Mouse (Mus musculus) olfactory bulb, adult 2 months (tissue): ENCODE results near the gene Jade3. TPM values are rescaled to one million over a fixed set of nuclear protein-coding genes. Genes with fewer than 3 reads are reported as not detected.

Source experiments
- H3K27ac ChIP-seq: fragments of 200-500 bp; 2 replicates; pipeline ENCODE4 v1.5.1; 2012; ENCODE audit warnings: low read depth, low read length; ENCODE audit not compliant: insufficient read depth
- H3K4me1 ChIP-seq: fragments of 200-500 bp; 2 replicates; pipeline ENCODE4 v1.6.1; 2012; ENCODE audit warnings: low read length; ENCODE audit not compliant: control insufficient read depth, insufficient read depth
- H3K4me3 ChIP-seq: fragments of 200-500 bp; 2 replicates; pipeline ENCODE4 v1.5.1; 2012; ENCODE audit warnings: mild to moderate bottlenecking, low read depth, low read length, moderate library complexity; ENCODE audit not compliant: insufficient read depth
- CTCF ChIP-seq: fragments of 200-500 bp; IDR thresholded peaks from 2 replicates; pipeline ENCODE4 v1.5.1; 2012; ENCODE audit warnings: low read depth, mild to moderate bottlenecking, low read length, moderate library complexity; ENCODE audit not compliant: insufficient read depth
- POLR2A ChIP-seq: fragments of 200-500 bp; IDR thresholded peaks from 2 replicates; pipeline ENCODE4 v1.6.1; 2012; ENCODE audit warnings: mild to moderate bottlenecking, low read depth, low read length, moderate library complexity; ENCODE audit not compliant: insufficient read depth
- WGBS: fragments of 180-500 bp; shearing (Covaris S2); methylation state at CpG from one replicate; pipeline ENCODE4 v1.1.7; 2018; 5-methylcytosine and 5-hydroxymethylcytosine counted together
- polyA plus RNA-seq: library from polyadenylated mRNA; stranded (reverse); fragments of >200 nt; gene quantifications from 2 replicates; pipeline ENCODE4 v1.2.4, GENCODE M21; 2012; ENCODE audit warnings: low replicate concordance; ENCODE audit not compliant: missing spikeins, insufficient read depth, insufficient read length

Gene Jade3
- polyA plus RNA-seq, 1 experiment, result not detected

- TF ChIP-seq CTCF, result no peak
- Histone ChIP-seq H3K27ac (no peak overlapping the region), H3K4me3 (no peak overlapping the region), H3K4me1 (no peaks in the 10 kb centered on the region)
- WGBS, result 29% methylated on average over 1 of the region's 1 CpGs
These were observed 107.1 kb downstream of the Jade3 start for GRCm38 (mm10) chrX:20532621-20533020.

- TF ChIP-seq CTCF (no peak), POLR2A (no peak)
- H3K27ac ChIP-seq, result no peak overlapping the region
- no peak overlapping the region for H3K4me3 ChIP-seq
- 0 out of 2 replicates have a peak, but pooled peaks cover 3% of the 10 kb centered on the region for H3K4me1 ChIP-seq
- WGBS, result 91% methylated on average over 3 of the region's 3 CpGs
These were observed 118.4 kb downstream of the Jade3 start for GRCm38 (mm10) chrX:20543867-20544266.

GRCm38 (mm10) chrX:20547609-20548008, 122.1 kb downstream of the Jade3 start:
- TF ChIP-seq CTCF (no peak), POLR2A (no peak)
- Histone ChIP-seq H3K27ac (no peak overlapping the region), H3K4me1 (0 out of 2 replicates have a peak, but pooled peaks cover 3% of the 10 kb centered on the region), H3K4me3 (no peak overlapping the region)
- 54% methylated on average over 5 of the region's 5 CpGs for WGBS

DNA sequence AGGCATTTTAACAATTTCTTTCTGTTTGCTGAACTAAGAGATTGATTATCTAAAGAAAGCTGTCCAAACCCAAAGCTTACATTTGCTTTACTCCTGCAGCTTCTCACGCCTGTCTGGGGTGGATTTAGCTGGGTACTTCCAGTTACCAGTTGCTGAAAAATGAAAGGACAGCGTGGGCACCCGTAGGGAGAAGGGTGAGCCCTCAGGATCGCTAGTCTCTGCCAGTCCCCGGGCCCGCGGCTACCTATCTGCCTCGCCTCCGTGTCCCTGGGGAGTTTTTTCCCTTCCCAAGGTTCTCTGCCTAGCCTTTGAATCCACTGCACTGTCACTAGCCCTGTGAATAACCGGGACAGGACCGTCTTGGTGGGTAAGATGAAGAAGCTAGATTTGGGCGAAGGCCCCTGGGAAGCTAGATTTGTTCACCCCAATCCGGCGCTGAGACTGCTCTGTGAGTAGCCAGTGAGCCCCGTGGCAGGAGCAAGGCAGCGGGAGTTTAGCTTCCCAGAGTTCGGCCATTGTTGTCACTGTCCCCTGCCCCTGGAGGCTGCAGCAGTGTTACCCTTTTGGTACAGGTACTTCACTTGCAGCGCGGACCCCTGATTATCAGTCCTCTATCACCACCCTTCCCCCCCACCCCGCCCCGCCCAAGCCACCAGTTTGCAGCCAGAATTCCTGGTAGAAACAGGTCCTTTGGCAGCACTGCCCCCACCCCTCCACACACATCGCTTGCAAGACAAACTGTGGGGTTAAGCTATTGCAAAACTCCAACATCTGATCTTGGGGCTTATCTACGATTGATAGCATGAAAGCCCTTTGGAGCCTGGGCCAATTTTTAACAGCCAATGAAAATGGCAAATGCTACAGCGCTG, 122.8 kb downstream of the Jade3 start:
- TF ChIP-seq CTCF (no peak), POLR2A (no peak)
- Histone ChIP-seq H3K27ac (no peak overlapping the region), H3K4me1 (0 out of 2 replicates have a peak, but pooled peaks cover 3% of the 10 kb centered on the region), H3K4me3 (peak overlapping the region; percentile 30)
- WGBS, result 21% methylated on average over 24 of the region's 24 CpGs

GRCm38 (mm10) chrX:20548880-20549440, 123.5 kb downstream of the Jade3 start:
- no peak overlapping the region for H3K4me3 ChIP-seq
- TF ChIP-seq POLR2A (no peak), CTCF (no peak)
- 46% methylated on average over 1 of the region's 1 CpGs for WGBS
- no peak overlapping the region for H3K27ac ChIP-seq
- 0 out of 2 replicates have a peak, but pooled peaks cover 3% of the 10 kb centered on the region for H3K4me1 ChIP-seq

DNA sequence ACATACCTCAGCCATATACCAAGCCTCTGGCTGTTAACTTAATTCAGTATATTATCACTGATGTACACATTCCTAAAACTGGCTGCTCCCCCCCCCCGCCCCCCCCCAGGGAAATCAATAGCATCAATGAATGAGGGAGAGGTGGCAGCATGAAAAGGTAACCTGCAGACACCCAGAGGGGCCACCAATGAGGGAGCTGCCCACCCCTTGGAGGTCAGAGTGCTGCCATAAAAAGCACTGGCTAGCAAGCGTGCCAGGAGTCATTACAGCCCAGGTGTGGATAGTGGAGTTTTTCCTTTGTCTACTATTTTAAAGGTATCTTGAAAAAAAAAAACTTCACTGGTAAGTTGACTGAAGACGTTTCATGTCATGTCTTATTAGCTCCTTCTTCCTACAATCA, 124.0 kb downstream of the Jade3 start, which contains the start of gene Rgn:
Gene Rgn (plus strand): TSS at position 256 of the 400 bp plus-strand sequence.
- H3K4me3 ChIP-seq, result no peak within 1 kb of the TSS

DNA sequence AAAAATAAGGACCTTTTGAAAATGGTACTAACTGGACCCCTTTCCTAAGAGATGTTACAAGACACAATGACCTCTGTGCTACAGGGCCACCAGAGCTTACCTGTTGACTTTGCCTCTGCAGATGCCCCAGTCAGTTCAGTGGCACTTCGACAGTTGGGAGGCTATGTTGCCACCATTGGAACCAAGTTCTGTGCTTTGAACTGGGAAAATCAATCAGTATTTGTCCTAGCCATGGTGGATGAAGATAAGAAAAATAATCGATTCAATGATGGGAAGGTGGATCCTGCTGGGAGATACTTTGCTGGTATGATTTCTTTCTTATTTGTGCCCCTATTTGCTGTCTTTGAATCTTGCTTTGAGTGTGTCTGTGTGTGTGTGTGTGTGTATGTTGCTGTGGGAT, 126.7 kb downstream of the Jade3 start:
- Histone ChIP-seq H3K27ac (no peak overlapping the region), H3K4me1 (0 out of 2 replicates have a peak, but pooled peaks cover 3% of the 10 kb centered on the region), H3K4me3 (no peak overlapping the region)
- 84% methylated on average over 2 of the region's 2 CpGs for WGBS
- TF ChIP-seq POLR2A (no peak), CTCF (no peak)

More for the DNA sequence above, 124.0 kb downstream of the Jade3 start, which contains the start of gene Rgn:
- 0 out of 2 replicates have a peak, but pooled peaks cover 3% of the 10 kb centered on the region for H3K4me1 ChIP-seq
- 72% methylated on average over 3 of the region's 3 CpGs for WGBS
- TF ChIP-seq CTCF, result no peak
- TF ChIP-seq POLR2A, result no peak
- no peak within 1 kb of the TSS for H3K27ac ChIP-seq

DNA sequence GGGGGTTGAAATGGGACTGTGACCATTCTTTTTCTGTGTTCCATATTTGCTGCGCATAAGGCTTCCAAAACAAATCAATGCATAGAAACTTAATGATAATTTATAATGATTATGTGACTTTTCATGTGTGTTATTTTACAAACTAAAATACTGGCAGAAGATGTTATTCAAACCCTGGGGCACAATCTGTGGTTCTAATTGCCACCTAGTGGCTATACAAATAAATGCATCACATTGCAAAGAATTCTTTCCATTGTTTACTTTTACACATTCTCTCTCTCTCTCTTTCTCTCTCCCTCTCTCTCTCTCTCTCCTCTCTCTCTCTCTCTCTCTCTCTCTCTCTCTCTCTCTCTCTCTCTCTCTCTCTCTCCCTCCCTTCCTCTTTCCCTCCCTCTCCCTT, 136.4 kb downstream of the Jade3 start:
- no peak overlapping the region for H3K27ac ChIP-seq
- no peaks in the 10 kb centered on the region for H3K4me1 ChIP-seq
- no peak overlapping the region for H3K4me3 ChIP-seq
- no peak for TF ChIP-seq POLR2A
- TF ChIP-seq CTCF, result no peak
- WGBS, result 38% methylated on average over 1 of the region's 1 CpGs

GRCm38 (mm10) chrX:20563941-20564340, 138.5 kb downstream of the Jade3 start:
- H3K4me1 ChIP-seq, result no peaks in the 10 kb centered on the region
- no peak overlapping the region for H3K4me3 ChIP-seq
- TF ChIP-seq POLR2A, result no peak
- no peak for TF ChIP-seq CTCF
- 48% methylated on average over 4 of the region's 4 CpGs for WGBS
- H3K27ac ChIP-seq, result no peak overlapping the region

Other genes starting within 250 kb of the Jade3 start
- gene Slc9a7, start 133.9 kb upstream of the Jade3 start, polyA plus RNA-seq, result not detected in 2 replicates
- not detected in 2 replicates for gene Rp2, start 61.2 kb upstream of the Jade3 start, polyA plus RNA-seq
- not detected in 2 replicates for gene Rgn, start 124.1 kb downstream of the Jade3 start, polyA plus RNA-seq
- not detected in 2 replicates for gene Rbm10, start 191.8 kb downstream of the Jade3 start, polyA plus RNA-seq
- not detected in 2 replicates for gene Ndufb11, start 191.9 kb downstream of the Jade3 start, polyA plus RNA-seq
- 422 TPM in 1 of 2 replicates, not detected in the other for gene Uba1, start 232.6 kb downstream of the Jade3 start, polyA plus RNA-seq